Mouse (Mus musculus) erythroid progenitor cell, adult 5-6 weeks (primary cell): ENCODE data around the gene Otop3. TPM values are rescaled to one million over a fixed set of nuclear protein-coding genes. Genes with fewer than 3 reads are reported as not detected.
"Not testable (repeated sequence)": the region's sequence is repeated elsewhere in the genome, so short reads cannot be mapped to it uniquely, and the experiment has no call there.

ENCODE experiments used
- ATAC-seq: replicated peaks from 2 replicates; pipeline ENCODE4 v1.8.0; 2016; ENCODE audit warnings: moderate number of reproducible peaks, mild to moderate bottlenecking, moderate TSS enrichment, inconsistent platforms; ENCODE audit not compliant: poor library complexity, low FRiP score, severe bottlenecking
- total RNA-seq, 2 experiments: library from RNA; stranded (forward) in 1 of 2; stranded (reverse) in 1 of 2; fragments of 150-400 nt in 1 of 2; fragments of 186-747, 209-891 nt in 1 of 2; gene quantifications; 2 replicates each; pipeline versions ENCODE4 v1.2.3 to v1.2.4; 2015 to 2017; ENCODE audit warnings: low replicate concordance in 2 of 2

Otop3 gene
- total RNA-seq, 2 experiments from 2014 or later: not detected

GRCm38 (mm10) chr11:115383701-115384474, 49.4 kb downstream of the Otop3 start:
- no peak for ATAC-seq

- no peak for ATAC-seq
These were observed 50.1 kb downstream of the Otop3 start for GRCm38 (mm10) chr11:115384587-115384986.

- not testable (repeated sequence) for ATAC-seq
These were observed 52.3 kb downstream of the Otop3 start for GRCm38 (mm10) chr11:115386859-115387258.

- no peak for ATAC-seq
These were observed 56.8 kb downstream of the Otop3 start for GRCm38 (mm10) chr11:115391358-115391757.

- no peak for ATAC-seq
These were observed 59.3 kb downstream of the Otop3 start for GRCm38 (mm10) chr11:115393721-115394325.

Other genes starting within 250 kb of the Otop3 start
- 1.1 and 10.5 TPM in 2 replicates for gene Rab37, start 243.3 kb upstream of the Otop3 start, total RNA-seq (2015; ENCODE audit: low replicate concordance)
- 4.0 and 5.8 TPM in 2 replicates for gene Rab37, start 243.3 kb upstream of the Otop3 start, total RNA-seq (2017; ENCODE audit: low replicate concordance)
- 1.7 and 2.9 TPM in 2 replicates for gene Cd300lf, start 200.7 kb upstream of the Otop3 start, total RNA-seq (2015; ENCODE audit: low replicate concordance)
- gene Cd300lf, start 200.7 kb upstream of the Otop3 start, total RNA-seq (2017; ENCODE audit: low replicate concordance): 8.6 and 10.7 TPM in 2 replicates
- gene Slc9a3r1, start 171.4 kb upstream of the Otop3 start, total RNA-seq (2015; ENCODE audit: low replicate concordance): 15.1 and 16.8 TPM in 2 replicates
- gene Slc9a3r1, start 171.4 kb upstream of the Otop3 start, total RNA-seq (2017; ENCODE audit: low replicate concordance): 13.1 and 13.7 TPM in 2 replicates
- 5.0 and 6.3 TPM in 2 replicates for gene Tmem104, start 147.2 kb upstream of the Otop3 start, total RNA-seq (2015; ENCODE audit: low replicate concordance)
- 0.64 and 6.3 TPM in 2 replicates for gene Tmem104, start 147.2 kb upstream of the Otop3 start, total RNA-seq (2017; ENCODE audit: low replicate concordance)
- gene Nat9, start 146.9 kb upstream of the Otop3 start, total RNA-seq (2015; ENCODE audit: low replicate concordance): 9.2 and 11.2 TPM in 2 replicates
- 2.3 TPM in 1 of 2 replicates, not detected in the other for gene Nat9, start 146.9 kb upstream of the Otop3 start, total RNA-seq (2017; ENCODE audit: low replicate concordance)
- not detected in 2 replicates for gene Grin2c, start 67.5 kb upstream of the Otop3 start, total RNA-seq (2015; ENCODE audit: low replicate concordance)
- gene Grin2c, start 67.5 kb upstream of the Otop3 start, total RNA-seq (2017; ENCODE audit: low replicate concordance): not detected in 2 replicates
- 1.3 and 16.6 TPM in 2 replicates for gene Fdxr, start 57.7 kb upstream of the Otop3 start, total RNA-seq (2015; ENCODE audit: low replicate concordance)
- gene Fdxr, start 57.7 kb upstream of the Otop3 start, total RNA-seq (2017; ENCODE audit: low replicate concordance): 1.4 and 3.2 TPM in 2 replicates
- gene Fads6, start 37.1 kb upstream of the Otop3 start, total RNA-seq (2015; ENCODE audit: low replicate concordance): not detected in 2 replicates
- gene Fads6, start 37.1 kb upstream of the Otop3 start, total RNA-seq (2017; ENCODE audit: low replicate concordance): 0.45 and 0.64 TPM in 2 replicates
- not detected in 2 replicates for gene Otop2, start 27.6 kb upstream of the Otop3 start, total RNA-seq (2015; ENCODE audit: low replicate concordance)
- not detected in 2 replicates for gene Otop2, start 27.6 kb upstream of the Otop3 start, total RNA-seq (2017; ENCODE audit: low replicate concordance)
- gene Ush1g, start 12.7 kb upstream of the Otop3 start, total RNA-seq (2015; ENCODE audit: low replicate concordance): not detected in 2 replicates
- not detected in 2 replicates for gene Ush1g, start 12.7 kb upstream of the Otop3 start, total RNA-seq (2017; ENCODE audit: low replicate concordance)
- not detected in 2 replicates for gene Hid1, start 33.0 kb downstream of the Otop3 start, total RNA-seq (2015; ENCODE audit: low replicate concordance)
- not detected in 2 replicates for gene Hid1, start 33.0 kb downstream of the Otop3 start, total RNA-seq (2017; ENCODE audit: low replicate concordance)
- gene Cdr2l, start 47.2 kb downstream of the Otop3 start, total RNA-seq (2015; ENCODE audit: low replicate concordance): not detected in 2 replicates
- gene Cdr2l, start 47.2 kb downstream of the Otop3 start, total RNA-seq (2017; ENCODE audit: low replicate concordance): not detected in 2 replicates
- 12.6 and 24.1 TPM in 2 replicates for gene Mrpl58, start 69.0 kb downstream of the Otop3 start, total RNA-seq (2015; ENCODE audit: low replicate concordance)
- 16.6 and 30.3 TPM in 2 replicates for gene Mrpl58, start 69.0 kb downstream of the Otop3 start, total RNA-seq (2017; ENCODE audit: low replicate concordance)
- gene Atp5h, start 85.2 kb downstream of the Otop3 start, total RNA-seq (2015; ENCODE audit: low replicate concordance): 520 and 620 TPM in 2 replicates
- gene Atp5h, start 85.2 kb downstream of the Otop3 start, total RNA-seq (2017; ENCODE audit: low replicate concordance): 410 and 415 TPM in 2 replicates
- gene Kctd2, start 85.4 kb downstream of the Otop3 start, total RNA-seq (2015; ENCODE audit: low replicate concordance): 4.2 and 14.1 TPM in 2 replicates
- gene Kctd2, start 85.4 kb downstream of the Otop3 start, total RNA-seq (2017; ENCODE audit: low replicate concordance): 8.3 and 16.9 TPM in 2 replicates
- gene Trim80, start 105.8 kb downstream of the Otop3 start, total RNA-seq (2015; ENCODE audit: low replicate concordance): not detected in 2 replicates
- gene Trim80, start 105.8 kb downstream of the Otop3 start, total RNA-seq (2017; ENCODE audit: low replicate concordance): not detected in 2 replicates
- not detected in 2 replicates for gene Slc16a5, start 127.7 kb downstream of the Otop3 start, total RNA-seq (2015; ENCODE audit: low replicate concordance)
- 1.0 TPM in 1 of 2 replicates, not detected in the other for gene Slc16a5, start 127.7 kb downstream of the Otop3 start, total RNA-seq (2017; ENCODE audit: low replicate concordance)
- gene Armc7, start 140.9 kb downstream of the Otop3 start, total RNA-seq (2015; ENCODE audit: low replicate concordance): 1.8 TPM in 1 of 2 replicates, not detected in the other
- 2.7 TPM in 2 replicates for gene Armc7, start 140.9 kb downstream of the Otop3 start, total RNA-seq (2017; ENCODE audit: low replicate concordance)
- gene Nt5c, start 157.1 kb downstream of the Otop3 start, total RNA-seq (2015; ENCODE audit: low replicate concordance): 13.0 and 22.3 TPM in 2 replicates
- 9.8 and 37.2 TPM in 2 replicates for gene Nt5c, start 157.1 kb downstream of the Otop3 start, total RNA-seq (2017; ENCODE audit: low replicate concordance)
- gene Jpt1, start 179.7 kb downstream of the Otop3 start, total RNA-seq (2015; ENCODE audit: low replicate concordance): 168 and 177 TPM in 2 replicates
- 225 and 235 TPM in 2 replicates for gene Jpt1, start 179.7 kb downstream of the Otop3 start, total RNA-seq (2017; ENCODE audit: low replicate concordance)
- 450 and 609 TPM in 2 replicates for gene Sumo2, start 201.5 kb downstream of the Otop3 start, total RNA-seq (2015; ENCODE audit: low replicate concordance)
- 286 and 389 TPM in 2 replicates for gene Sumo2, start 201.5 kb downstream of the Otop3 start, total RNA-seq (2017; ENCODE audit: low replicate concordance)
- 78.9 and 133 TPM in 2 replicates for gene Nup85, start 229.7 kb downstream of the Otop3 start, total RNA-seq (2015; ENCODE audit: low replicate concordance)
- gene Nup85, start 229.7 kb downstream of the Otop3 start, total RNA-seq (2017; ENCODE audit: low replicate concordance): 141 and 174 TPM in 2 replicates